Mouse (Mus musculus): ENCODE results near the gene Gtsf1. TPM values are rescaled to one million over a fixed set of nuclear protein-coding genes. Genes with fewer than 3 reads are reported as not detected.

The Gtsf1 gene
- polyA plus RNA-seq, 1 experiment from 2014 or later, result not detected

DNA sequence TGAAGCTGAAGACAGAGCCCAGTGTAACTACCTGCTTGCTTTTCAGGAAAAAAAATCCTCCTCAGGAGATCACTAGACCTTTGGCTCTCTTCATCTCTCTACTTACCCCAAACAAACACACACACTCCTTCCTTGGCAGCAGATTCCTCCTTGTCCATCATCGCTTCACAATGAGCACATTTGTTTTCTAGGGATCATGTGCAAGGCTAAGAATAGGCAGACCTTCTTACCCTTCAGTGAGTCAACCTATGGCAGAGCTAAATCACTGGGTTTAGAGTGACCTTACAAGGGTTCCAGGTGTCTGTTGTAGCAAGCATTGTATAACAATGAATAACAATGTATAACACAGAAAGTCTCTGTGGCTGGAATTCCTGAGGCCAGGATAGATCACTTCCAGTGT is 58.5 kb downstream of the Gtsf1 start:
- TF ChIP-seq EP300 (IDR thresholded peaks at IDR 0.05) (no peak), CTCF (IDR thresholded peaks at IDR 0.05) (no peak)
- no peak for ATAC-seq
- H3K9me3 ChIP-seq (ENCODE audit: low read length), result no peaks in the 10 kb centered on the region
- no peaks in the 10 kb centered on the region for H3K27me3 ChIP-seq (replicated peaks; ENCODE audit: insufficient read depth, low read length)
- no peak for DNase-seq (ENCODE audit: low spot score)
- no peaks in the 10 kb centered on the region; the same call in 1 of the 2 replicates for H3K4me1 ChIP-seq (ENCODE audit: insufficient read depth, low read depth, low read length)
- H3K36me3 ChIP-seq (ENCODE audit: insufficient read depth, low read length), result no peaks in the 10 kb centered on the region
- no peak overlapping the region for H3K9ac ChIP-seq (replicated peaks; ENCODE audit: low read depth)
- no peak overlapping the region for H3K27ac ChIP-seq (ENCODE audit: low read length)
- no peak overlapping the region for H3K4me3 ChIP-seq (ENCODE audit: low read depth, low read length)
- H3K4me2 ChIP-seq (replicated peaks; ENCODE audit: low read depth, low read length), result no peak overlapping the region
- WGBS, result 59% methylated on average over 1 of the region's 1 CpGs

DNA sequence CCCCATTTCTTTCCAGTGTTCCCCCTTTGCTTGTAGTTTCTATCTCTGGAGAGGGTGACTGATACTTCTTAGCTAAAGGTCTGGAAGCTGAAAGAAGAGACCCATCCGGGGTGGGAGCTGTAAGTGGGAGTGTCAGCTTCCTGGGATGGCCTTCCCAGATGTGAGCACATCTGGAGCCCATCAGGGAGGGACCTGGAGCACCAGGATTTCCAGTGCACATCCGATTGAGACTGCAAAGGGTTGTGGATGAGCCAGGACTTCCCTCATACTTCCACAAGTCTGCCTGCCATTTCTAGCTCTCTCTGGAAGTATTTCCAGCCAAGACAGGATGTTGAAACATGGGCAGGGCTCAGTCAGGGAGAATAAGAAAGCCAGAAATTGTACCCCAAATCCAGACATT is 59.1 kb downstream of the Gtsf1 start:
- H3K27me3 ChIP-seq (replicated peaks; ENCODE audit: insufficient read depth, low read length), result no peaks in the 10 kb centered on the region
- no peaks in the 10 kb centered on the region for H3K9me3 ChIP-seq (ENCODE audit: low read length)
- peak; percentile 40 for DNase-seq (ENCODE audit: low spot score)
- TF ChIP-seq CTCF (IDR thresholded peaks at IDR 0.05) (no peak), EP300 (IDR thresholded peaks at IDR 0.05) (no peak)
- H3K36me3 ChIP-seq (ENCODE audit: insufficient read depth, low read length), result no peaks in the 10 kb centered on the region
- no peak for ATAC-seq
- H3K4me2 ChIP-seq (replicated peaks; ENCODE audit: low read depth, low read length), result no peak overlapping the region
- no peak overlapping the region for H3K9ac ChIP-seq (replicated peaks; ENCODE audit: low read depth)
- WGBS, result 13% methylated on average over 2 of the region's 2 CpGs
- H3K4me1 ChIP-seq (ENCODE audit: insufficient read depth, low read depth, low read length), result no peaks in the 10 kb centered on the region; the same call in 1 of the 2 replicates
- H3K27ac ChIP-seq (ENCODE audit: low read length), result no peak overlapping the region
- H3K4me3 ChIP-seq (ENCODE audit: low read depth, low read length), result no peak overlapping the region

DNA sequence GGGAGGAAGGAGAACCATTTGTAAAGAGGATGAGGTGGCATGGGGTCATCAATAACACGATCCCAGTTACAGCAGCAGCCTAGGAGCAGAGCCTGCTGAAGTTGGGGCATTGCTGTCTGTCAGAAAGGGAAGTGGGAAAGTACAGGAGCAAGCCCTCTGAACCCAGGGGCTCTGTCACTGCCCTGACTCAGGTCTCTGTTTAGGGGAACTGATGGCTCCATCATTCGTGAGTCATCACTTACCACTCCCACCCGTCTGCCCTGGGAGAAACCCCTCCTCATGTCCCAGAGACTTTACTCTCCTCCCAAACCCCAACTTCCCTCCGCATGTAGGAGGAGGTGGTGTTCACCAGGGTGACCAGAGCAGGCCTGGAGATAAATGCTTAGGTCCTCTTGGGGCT is 59.8 kb downstream of the Gtsf1 start:
- ATAC-seq, result no peak
- Histone ChIP-seq H3K9me3 (ENCODE audit: low read length) (no peaks in the 10 kb centered on the region), H3K4me1 (ENCODE audit: insufficient read depth, low read depth, low read length) (no peaks in the 10 kb centered on the region; the same call in 1 of the 2 replicates), H3K9ac (replicated peaks; ENCODE audit: low read depth) (no peak overlapping the region), H3K27me3 (replicated peaks; ENCODE audit: insufficient read depth, low read length) (no peaks in the 10 kb centered on the region), H3K4me2 (replicated peaks; ENCODE audit: low read depth, low read length) (no peak overlapping the region), H3K4me3 (ENCODE audit: low read depth, low read length) (no peak overlapping the region), H3K27ac (ENCODE audit: low read length) (no peak overlapping the region), H3K36me3 (ENCODE audit: insufficient read depth, low read length) (no peaks in the 10 kb centered on the region)
- TF ChIP-seq EP300 (IDR thresholded peaks at IDR 0.05) (no peak), CTCF (IDR thresholded peaks at IDR 0.05) (no peak)
- WGBS, result 41% methylated on average over 4 of the region's 4 CpGs
- peak; percentile 28 for DNase-seq (ENCODE audit: low spot score)

DNA sequence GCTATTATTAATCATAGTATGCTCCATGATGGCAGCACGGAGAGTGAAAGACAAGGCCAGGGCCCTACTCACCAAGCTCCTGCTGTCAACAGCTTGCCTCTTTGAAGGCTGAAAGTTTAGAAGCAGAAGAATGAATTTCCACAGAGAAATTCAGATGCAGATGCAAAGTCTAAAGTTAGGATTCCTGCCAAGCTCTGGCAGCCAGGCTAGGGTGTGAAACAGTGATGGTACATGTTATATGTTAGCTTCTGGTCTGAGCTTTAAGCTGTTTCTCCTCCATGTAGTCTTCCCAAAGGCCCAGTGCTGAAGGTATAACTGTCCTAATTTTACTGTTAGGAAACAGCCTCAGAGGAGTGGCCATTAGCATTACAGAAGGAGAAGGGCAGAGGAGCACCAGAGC is 61.1 kb downstream of the Gtsf1 start:
- H3K4me1 ChIP-seq (ENCODE audit: insufficient read depth, low read depth, low read length), result no peaks in the 10 kb centered on the region; the same call in 1 of the 2 replicates
- whole genome bisulfite sequencing, result 63% methylated on average over 1 of the region's 1 CpGs

DNA sequence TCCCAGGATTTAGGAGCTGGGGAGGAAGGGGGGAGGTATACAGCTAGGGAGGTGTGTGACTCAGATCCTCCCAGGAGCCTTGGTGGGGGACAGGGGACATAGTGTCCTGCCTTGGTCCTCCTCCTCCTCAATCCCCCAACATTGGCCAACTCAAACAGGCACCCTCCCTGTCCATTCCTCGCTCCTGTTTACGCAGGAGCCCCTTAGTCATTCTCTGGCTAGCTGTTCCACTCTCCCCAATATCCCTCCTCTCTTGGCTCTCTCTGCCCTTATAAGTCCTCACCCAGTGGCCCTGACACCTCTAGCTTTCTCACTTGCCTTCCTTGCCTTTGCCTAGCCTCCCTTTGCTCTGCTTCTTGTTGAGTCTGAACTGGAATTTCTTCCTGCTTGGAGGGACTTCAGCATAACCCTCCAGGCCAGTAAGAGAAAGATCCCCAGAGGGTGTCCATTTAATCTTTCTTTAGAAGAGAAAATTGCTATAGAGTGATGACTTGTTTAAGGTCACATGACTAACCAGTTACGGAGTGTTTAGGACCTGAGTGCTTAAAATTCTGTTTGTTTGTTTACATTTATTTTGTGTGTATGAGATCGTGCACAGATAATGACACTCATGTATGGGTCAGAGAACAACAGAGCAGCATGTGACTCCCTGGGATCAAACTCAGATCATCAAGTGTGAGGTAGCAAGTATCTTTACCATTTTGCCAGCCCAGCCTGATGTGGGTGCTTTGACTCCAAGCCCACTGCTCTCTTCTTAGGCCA is 61.9 kb downstream of the Gtsf1 start:
- Histone ChIP-seq H3K4me1 (ENCODE audit: insufficient read depth, low read depth, low read length) (no peaks in the 10 kb centered on the region; the same call in 1 of the 2 replicates), H3K27me3 (replicated peaks; ENCODE audit: insufficient read depth, low read length) (no peaks in the 10 kb centered on the region), H3K27ac (ENCODE audit: low read length) (no peak overlapping the region), H3K9me3 (ENCODE audit: low read length) (no peaks in the 10 kb centered on the region), H3K4me2 (replicated peaks; ENCODE audit: low read depth, low read length) (no peak overlapping the region), H3K4me3 (ENCODE audit: low read depth, low read length) (no peak overlapping the region), H3K36me3 (ENCODE audit: insufficient read depth, low read length) (no peaks in the 10 kb centered on the region), H3K9ac (replicated peaks; ENCODE audit: low read depth) (no peak overlapping the region)
- ATAC-seq (no peak), DNase-seq (ENCODE audit: low spot score) (no peak)
- TF ChIP-seq CTCF (IDR thresholded peaks at IDR 0.05) (no peak), EP300 (IDR thresholded peaks at IDR 0.05) (no peak; the same call in 1 of the 2 replicates)
- 71% methylated on average over 4 of the region's 4 CpGs for WGBS

More for the DNA sequence above, 61.1 kb downstream of the Gtsf1 start:
- Histone ChIP-seq H3K27ac (ENCODE audit: low read length) (no peak overlapping the region), H3K36me3 (ENCODE audit: insufficient read depth, low read length) (no peaks in the 10 kb centered on the region), H3K4me2 (replicated peaks; ENCODE audit: low read depth, low read length) (no peak overlapping the region), H3K9me3 (ENCODE audit: low read length) (no peaks in the 10 kb centered on the region), H3K27me3 (replicated peaks; ENCODE audit: insufficient read depth, low read length) (no peaks in the 10 kb centered on the region), H3K4me3 (ENCODE audit: low read depth, low read length) (no peak overlapping the region), H3K9ac (replicated peaks; ENCODE audit: low read depth) (no peak overlapping the region)
- ATAC-seq, result no peak
- no peak for DNase-seq (ENCODE audit: low spot score)
- TF ChIP-seq CTCF (IDR thresholded peaks at IDR 0.05), result no peak

DNA sequence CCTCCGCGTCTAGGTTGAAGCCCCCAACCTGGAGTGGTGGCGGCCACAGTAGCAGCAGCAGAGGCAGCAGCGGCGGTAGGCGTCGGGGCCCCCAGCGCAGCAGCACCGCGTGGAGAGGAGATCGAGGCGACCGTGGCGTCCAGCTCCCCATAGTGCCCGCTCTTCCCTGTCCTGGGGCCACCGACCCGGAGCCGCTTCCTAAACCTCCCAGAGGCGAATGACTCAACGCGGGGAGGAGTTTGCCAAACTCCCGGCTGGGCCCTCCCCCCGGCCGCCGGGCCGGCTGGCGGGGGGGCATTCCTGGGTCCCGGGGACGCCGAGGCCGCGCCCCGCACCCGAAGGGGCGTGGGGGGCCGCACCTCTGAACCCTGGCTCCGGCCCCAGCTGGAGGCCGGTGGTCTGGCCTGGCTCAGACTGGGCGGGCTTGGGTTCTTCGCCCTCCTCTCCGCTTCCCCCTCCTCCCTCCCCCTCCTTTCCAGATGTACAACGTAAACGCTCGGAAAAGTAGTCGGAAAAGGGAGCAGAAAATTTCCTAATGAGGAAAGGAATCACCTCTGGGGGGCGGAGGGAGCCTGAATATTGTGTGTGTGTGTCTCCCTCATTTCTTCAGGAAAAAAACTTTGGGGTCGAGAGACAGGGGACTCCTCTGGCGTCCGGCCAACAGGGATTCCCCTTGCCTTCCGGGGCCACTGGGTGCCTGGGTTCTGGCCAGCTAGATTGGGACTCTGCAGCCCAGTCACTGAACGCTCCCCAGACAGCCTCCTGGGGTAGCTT is 63.7 kb downstream of the Gtsf1 start, which contains the start of gene Itga5:
Gene Itga5 (minus strand): TSS at position 388 of the 774 bp plus-strand sequence.
- Histone ChIP-seq H3K9me3 (ENCODE audit: low read length) (no peaks in the 10 kb centered on the region), H3K4me1 (ENCODE audit: insufficient read depth, low read depth, low read length) (no peaks in the 10 kb centered on the region; the same call in 1 of the 2 replicates), H3K4me3 (ENCODE audit: low read depth, low read length) (peak within 1 kb of the TSS; percentile 81), H3K27me3 (replicated peaks; ENCODE audit: insufficient read depth, low read length) (no peaks in the 10 kb centered on the region), H3K9ac (replicated peaks; ENCODE audit: low read depth) (peak within 1 kb of the TSS; percentile 94), H3K27ac (ENCODE audit: low read length) (peak within 1 kb of the TSS; percentile 81), H3K4me2 (replicated peaks; ENCODE audit: low read depth, low read length) (peak within 1 kb of the TSS; percentile 90), H3K36me3 (ENCODE audit: insufficient read depth, low read length) (no peaks in the 10 kb centered on the region)
- peak; percentile 36 for TF ChIP-seq CTCF (IDR thresholded peaks at IDR 0.05)
- TF ChIP-seq EP300 (IDR thresholded peaks at IDR 0.05), result no peak
- WGBS, result under 1% methylated on average over 43 of the region's 51 CpGs
- DNase-seq (ENCODE audit: low spot score), result peak; percentile 87
- peak; percentile 85 for ATAC-seq

All from lung, postnatal 0 days (tissue).